Mouse (Mus musculus) limb, embryonic 14.5 days (tissue): ENCODE measurements around the gene Cilp2. TPM values are rescaled to one million over a fixed set of nuclear protein-coding genes. Genes with fewer than 3 reads are reported as not detected.

ENCODE experiments used
- ATAC-seq: fragments of 200-750 bp; cut with Nextera tagmentation; 2 replicates; pipeline ENCODE4 v1.8.0; 2017; ENCODE audit warnings: low read depth, moderate number of reproducible peaks, moderate TSS enrichment; ENCODE audit not compliant: low FRiP score
- DNase-seq: peaks from one replicate; pipeline ENCODE4 v3.0.0-alpha.2; 2015; ENCODE audit warnings: low spot score
- H3K27ac ChIP-seq: fragments of 300-500 bp; sonication (generic); replicated peaks from 2 replicates; pipeline ENCODE4 v1.5.1; 2014; ENCODE audit warnings: low read depth, mild to moderate bottlenecking, low read length, moderate library complexity, mixed read lengths
- H3K27me3 ChIP-seq: fragments of 300-500 bp; sonication (generic); 2 replicates; pipeline ENCODE4 v1.6.1; 2014; ENCODE audit warnings: low read length, mixed read lengths; ENCODE audit not compliant: control insufficient read depth, insufficient read depth
- H3K36me3 ChIP-seq: fragments of 300-500 bp; sonication (generic); 2 replicates; pipeline ENCODE4 v1.6.1; 2014; ENCODE audit warnings: mild to moderate bottlenecking, low read length, moderate library complexity, mixed read lengths; ENCODE audit not compliant: control insufficient read depth, insufficient read depth
- H3K4me1 ChIP-seq: fragments of 300-500 bp; sonication (generic); 2 replicates; pipeline ENCODE4 v1.6.1; 2014; ENCODE audit warnings: antibody characterized with exemption, low read length, mixed read lengths; ENCODE audit not compliant: control insufficient read depth, insufficient read depth
- H3K4me2 ChIP-seq: fragments of 300-500 bp; sonication (generic); replicated peaks from 2 replicates; pipeline ENCODE4 v1.6.1; 2014; ENCODE audit warnings: low read depth, mild to moderate bottlenecking, low read length, moderate library complexity; ENCODE audit not compliant: severe bottlenecking
- H3K4me3 ChIP-seq: fragments of 300-500 bp; sonication (generic); replicated peaks from 2 replicates; pipeline ENCODE4 v1.5.1; 2014; ENCODE audit warnings: low read length
- H3K9ac ChIP-seq: fragments of 300-500 bp; sonication (generic); 2 replicates; pipeline ENCODE4 v1.6.1; 2014; ENCODE audit warnings: mild to moderate bottlenecking, low read depth, low read length, moderate library complexity; ENCODE audit not compliant: severe bottlenecking
- H3K9me3 ChIP-seq: fragments of 300-500 bp; sonication (generic); 2 replicates; pipeline ENCODE4 v1.6.1; 2016; ENCODE audit warnings: low read length; ENCODE audit not compliant: control insufficient read depth
- POLR2A ChIP-seq: fragments of 200-500 bp; IDR thresholded peaks from 2 replicates; pipeline ENCODE4 v1.8.0; 2012; ENCODE audit warnings: inconsistent platforms, mild to moderate bottlenecking, moderate library complexity, borderline replicate concordance; ENCODE audit not compliant: insufficient read depth, insufficient read length; ENCODE audit errors: extremely low read depth
- WGBS: fragments of 180-500 bp; shearing (Covaris S2); extraction: QIAGEN DNeasy Blood & Tissue Kit; methylation state at CpG from one replicate; pipeline ENCODE4 v1.1.7; 2014; 5-methylcytosine and 5-hydroxymethylcytosine counted together
- polyA plus RNA-seq, 2 experiments: library from polyadenylated mRNA; depleted of rRNA in 1 of 2; stranded (reverse) in 1 of 2; unstranded in 1 of 2; fragments of >200 nt; fragmentation: Nextera tagmentation in 1 of 2; extraction: Ambion mirVana in 1 of 2; gene quantifications; 2 replicates each; pipeline versions ENCODE4 v1.2.1 to v1.2.3; 2012 to 2014

The Cilp2 gene
- polyA plus RNA-seq, 2 experiments: 1.5 to 2.6 TPM

- DNase-seq (no peak), ATAC-seq (no peak)
- no peak overlapping the region for H3K9ac ChIP-seq
- H3K4me1 ChIP-seq: 0 out of 2 replicates have a peak, but pooled peaks cover 6% of the 10 kb centered on the region
- H3K9me3 ChIP-seq: no peaks in the 10 kb centered on the region
- 20% methylated on average over 49 of the region's 52 CpGs for WGBS
- peaks cover 86% of the 10 kb centered on the region for H3K27me3 ChIP-seq
- no peaks in the 10 kb centered on the region for H3K36me3 ChIP-seq
- no peak overlapping the region for H3K27ac ChIP-seq
- peak overlapping the region; percentile 42 for H3K4me3 ChIP-seq
- H3K4me2 ChIP-seq: peak overlapping the region; percentile 57
- TF ChIP-seq POLR2A: no peak
Measured at GRCm38 (mm10) chr8:69882833-69883600, 4.5 kb downstream of the Cilp2 start.

- Histone ChIP-seq H3K4me1 (0 out of 2 replicates have a peak, but pooled peaks cover 5% of the 10 kb centered on the region), H3K9ac (peak overlapping the region; percentile 36), H3K4me2 (peak overlapping the region; percentile 57), H3K27me3 (peaks cover 78% of the 10 kb centered on the region), H3K36me3 (no peaks in the 10 kb centered on the region), H3K27ac (no peak overlapping the region), H3K9me3 (no peaks in the 10 kb centered on the region), H3K4me3 (peak overlapping the region; percentile 42)
- WGBS: 9% methylated on average over 70 of the region's 103 CpGs
- no peak for TF ChIP-seq POLR2A
- peak; percentile 60 for ATAC-seq
- peak; percentile 42 for DNase-seq
Measured at GRCm38 (mm10) chr8:69882021-69882756, 5.3 kb downstream of the Cilp2 start.

- 28% methylated on average over 60 of the region's 79 CpGs for whole genome bisulfite sequencing
- Histone ChIP-seq H3K9ac (0 out of 2 replicates have a peak overlapping the region, but pooled peaks have one; percentile 36), H3K9me3 (no peaks in the 10 kb centered on the region), H3K27ac (no peak overlapping the region), H3K27me3 (peaks cover 71% of the 10 kb centered on the region), H3K4me2 (peak overlapping the region; percentile 57), H3K4me3 (peak overlapping the region; percentile 42), H3K4me1 (0 out of 2 replicates have a peak, but pooled peaks cover 5% of the 10 kb centered on the region), H3K36me3 (no peaks in the 10 kb centered on the region)
- ATAC-seq (no peak), DNase-seq (no peak)
- no peak for TF ChIP-seq POLR2A
Measured at GRCm38 (mm10) chr8:69881261-69881865, 6.1 kb downstream of the Cilp2 start.

GRCm38 (mm10) chr8:69880841-69881240 is 6.6 kb downstream of the Cilp2 start:
- DNase-seq: no peak
- H3K4me3 ChIP-seq: peak overlapping the region; percentile 42

GRCm38 (mm10) chr8:69879678-69880077 is 7.8 kb downstream of the Cilp2 start:
- Histone ChIP-seq H3K4me3 (no peak overlapping the region), H3K4me1 (0 out of 2 replicates have a peak, but pooled peaks cover 5% of the 10 kb centered on the region), H3K36me3 (no peaks in the 10 kb centered on the region), H3K9ac (no peak overlapping the region), H3K27me3 (peaks cover 54% of the 10 kb centered on the region), H3K4me2 (no peak overlapping the region), H3K27ac (no peak overlapping the region), H3K9me3 (no peaks in the 10 kb centered on the region)
- DNase-seq (no peak), ATAC-seq (no peak)
- TF ChIP-seq POLR2A: no peak
- 57% methylated on average over 8 of the region's 8 CpGs for WGBS

More at GRCm38 (mm10) chr8:69880841-69881240, 6.6 kb downstream of the Cilp2 start:
- Histone ChIP-seq H3K36me3 (no peaks in the 10 kb centered on the region), H3K4me1 (0 out of 2 replicates have a peak, but pooled peaks cover 5% of the 10 kb centered on the region), H3K27me3 (peaks cover 65% of the 10 kb centered on the region), H3K27ac (no peak overlapping the region), H3K9me3 (no peaks in the 10 kb centered on the region), H3K4me2 (peak overlapping the region; percentile 57), H3K9ac (no peak overlapping the region)
- TF ChIP-seq POLR2A: no peak
- WGBS: 15% methylated on average over 37 of the region's 37 CpGs
- no peak for ATAC-seq
